Mouse (Mus musculus) gastrocnemius, postnatal 14 days (tissue): Measurements from ENCODE around the gene Krt8. TPM values are rescaled to one million over a fixed set of nuclear protein-coding genes. Genes with fewer than 3 reads are reported as not detected.
A peak's percentile ranks its signal among the peaks of the same experiment; 100 is the strongest.

Source experiments
- DNase-seq: peaks from one replicate; pipeline ENCODE4 v3.0.0; 2021; ENCODE audit warnings: mixed read lengths
- intact Hi-C: fragments of 180-260 bp; cut with DNase I; formaldehyde crosslinking; loops from one replicate; pipeline ENCODE4 v1.15.1; 2025; ENCODE audit warnings: low total_unique reads
- total RNA-seq, 2 experiments: library from RNA; stranded (reverse); gene quantifications; 2 replicates each; pipeline ENCODE4 v1.2.3; 2021

The Krt8 gene
- total RNA-seq, 2 experiments from 2014 or later, result 0.49 to 0.92 TPM

DNA sequence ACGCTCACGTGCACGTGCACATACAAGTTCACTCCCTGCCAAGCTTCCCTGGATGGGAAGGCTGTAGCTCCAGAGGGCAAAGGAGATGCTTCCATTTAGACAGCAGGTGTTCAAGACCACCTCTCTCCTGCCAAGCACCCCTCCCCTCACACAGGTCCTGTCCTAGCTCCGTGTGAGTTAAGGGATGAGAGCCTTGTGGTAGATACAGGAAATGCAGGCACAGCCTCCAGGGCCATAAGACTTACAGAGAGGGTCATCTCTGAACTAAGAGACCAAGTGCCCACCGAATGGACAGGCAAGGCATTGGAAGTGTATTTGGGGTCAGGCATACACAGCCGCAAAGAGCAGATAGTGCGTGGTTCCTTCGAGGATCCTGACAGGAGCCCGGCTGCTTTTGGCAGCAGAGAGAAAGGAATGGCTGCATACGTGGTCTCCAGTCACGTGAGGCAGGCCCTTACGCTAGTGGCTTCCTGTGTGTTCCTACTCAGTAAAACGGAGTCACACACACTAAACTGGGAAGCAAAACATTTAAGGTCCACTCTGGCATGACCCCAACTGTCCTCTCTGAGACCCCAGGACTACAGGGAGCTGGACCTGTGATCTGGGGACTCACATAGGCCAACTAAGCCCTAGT lies 20.9 kb downstream of the Krt8 start:
- no peak for DNase-seq
- intact Hi-C loops, result no loop called here

DNA sequence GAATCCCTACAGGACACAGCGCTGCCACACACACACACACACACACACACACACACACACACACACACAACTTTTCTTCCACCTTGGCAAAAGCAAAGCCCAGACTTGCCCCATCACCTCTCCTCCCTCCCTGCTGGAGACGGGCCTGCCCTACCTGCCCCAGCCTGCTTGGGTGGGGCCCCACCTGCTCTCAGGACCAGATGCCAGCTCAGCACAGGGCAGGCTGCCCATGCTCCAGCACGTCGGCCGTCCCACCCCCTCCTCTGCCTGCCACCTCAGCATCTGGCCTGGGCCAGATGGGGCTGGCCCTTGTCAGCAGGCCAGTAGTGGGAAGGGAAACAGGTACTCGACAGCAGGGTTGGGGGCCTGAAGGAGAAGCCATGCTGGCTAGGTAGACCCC lies 23.4 kb downstream of the Krt8 start:
- intact Hi-C loops, result no loop called here
- peak; percentile 47 for DNase-seq

DNA sequence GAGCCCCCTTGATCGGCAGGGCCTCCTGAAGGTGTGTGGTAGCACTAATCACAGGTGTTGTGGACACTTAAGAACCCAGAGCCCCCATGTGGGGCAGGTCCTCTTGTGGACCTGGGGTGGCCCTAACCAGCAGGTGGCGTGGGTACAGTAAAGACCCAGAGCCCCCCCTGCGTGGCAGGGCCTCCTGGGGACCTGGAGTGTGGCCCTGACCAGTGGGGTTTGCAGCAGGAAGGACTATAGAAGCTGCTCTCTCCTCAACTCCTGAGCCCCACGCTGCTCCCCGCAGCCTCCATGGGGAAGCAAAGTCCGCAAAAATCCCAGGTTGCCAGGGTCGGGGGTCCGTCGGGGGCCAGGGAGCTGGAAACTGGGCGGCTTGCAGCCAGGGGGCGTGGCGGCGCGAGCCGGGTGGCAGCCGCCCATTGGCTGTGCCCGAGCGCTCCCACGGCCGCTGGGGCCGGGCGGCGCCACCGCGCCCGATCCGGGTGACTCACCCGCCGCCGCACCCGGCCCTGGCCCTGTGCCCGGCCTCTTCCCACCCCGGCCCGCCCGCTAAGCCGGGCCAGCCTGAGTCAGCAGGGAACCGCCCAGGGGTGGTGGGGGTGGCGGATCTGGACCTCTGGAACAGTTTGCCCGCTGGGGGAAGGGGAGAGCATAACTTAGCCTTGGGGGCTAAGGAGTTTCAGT lies 27.1 kb downstream of the Krt8 start:
- intact Hi-C loops, result no loop called here

DNA sequence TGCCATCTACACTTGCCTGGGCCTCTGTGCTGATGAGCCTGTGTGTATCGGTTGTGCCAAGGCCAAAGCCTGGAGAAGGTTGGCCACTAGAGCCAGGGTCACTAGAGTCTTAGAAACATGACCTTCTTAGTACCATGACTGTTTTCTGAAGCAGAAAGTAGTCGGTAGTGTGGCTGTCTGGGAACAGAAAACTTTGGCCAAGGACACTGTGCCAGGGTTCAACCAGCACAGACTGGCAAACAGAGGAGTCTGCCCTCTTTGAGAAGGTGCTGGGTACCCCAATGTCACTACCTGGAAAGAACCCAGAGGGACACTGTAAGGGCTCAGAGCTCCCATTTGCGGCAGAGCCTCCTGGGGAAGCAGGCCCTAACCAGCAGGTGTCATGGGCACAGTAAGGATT lies 27.6 kb downstream of the Krt8 start:
- no peak for DNase-seq
- intact Hi-C loops, result no loop called here

More for the DNA sequence above, 27.1 kb downstream of the Krt8 start:
- peak; percentile 96 for DNase-seq

DNA sequence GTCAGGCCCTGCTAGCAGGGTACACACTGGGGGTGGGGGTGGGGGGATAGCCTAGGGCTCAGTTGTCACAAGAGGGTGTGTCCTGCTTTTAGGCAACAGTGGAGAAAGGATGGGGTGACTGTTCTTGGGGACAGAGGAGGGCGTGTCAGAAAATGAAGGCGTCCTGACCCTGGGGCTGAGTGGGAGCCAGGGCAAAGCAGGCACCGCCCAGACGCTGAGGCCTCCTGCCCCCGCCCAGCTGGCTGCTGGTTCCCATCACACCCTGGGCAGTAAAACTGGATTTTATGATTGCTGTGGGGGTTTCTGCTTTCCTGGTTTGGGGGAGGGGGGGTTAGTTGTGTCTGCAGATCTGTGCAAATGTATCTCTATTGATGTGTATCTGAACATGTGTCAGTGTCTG lies 28.3 kb downstream of the Krt8 start:
- DNase-seq, result peak; percentile 78
- intact Hi-C loops, result no loop called here

DNA sequence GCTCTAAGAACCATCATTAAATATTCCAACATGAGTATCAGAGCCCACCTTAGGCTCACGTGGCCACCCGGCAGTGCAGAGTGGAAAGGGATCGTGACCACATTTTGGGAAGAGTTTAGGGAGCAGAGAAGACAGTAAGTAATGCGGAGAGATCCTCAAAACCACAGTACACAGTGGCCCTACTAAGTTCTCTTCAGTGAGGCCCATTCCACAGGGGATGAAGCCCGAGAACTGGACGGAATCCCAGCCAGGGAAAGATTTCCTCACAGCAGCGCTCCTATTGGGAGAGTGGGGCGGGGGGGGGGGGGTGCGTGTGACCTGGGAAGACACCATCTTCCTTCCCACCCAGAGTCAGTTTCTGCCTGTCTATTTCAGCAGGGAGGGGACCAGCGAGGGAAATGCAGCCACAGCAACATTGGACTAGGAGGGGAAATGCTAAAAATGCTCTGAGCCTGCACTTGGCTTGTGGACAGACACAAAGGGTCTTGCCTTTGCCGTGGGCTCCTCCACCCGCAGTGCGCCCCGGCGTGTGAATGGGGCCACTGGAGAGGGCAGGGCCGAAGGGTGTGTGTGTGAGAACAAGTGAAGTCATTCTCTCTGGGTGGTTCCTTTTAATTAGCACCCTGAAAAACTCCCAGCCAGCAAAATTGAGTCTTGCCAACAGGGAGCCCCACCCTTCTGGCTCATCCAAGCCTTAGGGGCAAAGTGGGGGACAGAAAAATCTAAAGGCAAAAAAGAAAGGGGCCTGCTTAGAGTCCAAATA lies 30.0 kb downstream of the Krt8 start:
- intact Hi-C loops, result loop anchor here (5.0 kb wide), 1 partner anchor 452 kb away; no protein-coding TSS in a partner anchor
- DNase-seq, result peak; percentile 40

DNA sequence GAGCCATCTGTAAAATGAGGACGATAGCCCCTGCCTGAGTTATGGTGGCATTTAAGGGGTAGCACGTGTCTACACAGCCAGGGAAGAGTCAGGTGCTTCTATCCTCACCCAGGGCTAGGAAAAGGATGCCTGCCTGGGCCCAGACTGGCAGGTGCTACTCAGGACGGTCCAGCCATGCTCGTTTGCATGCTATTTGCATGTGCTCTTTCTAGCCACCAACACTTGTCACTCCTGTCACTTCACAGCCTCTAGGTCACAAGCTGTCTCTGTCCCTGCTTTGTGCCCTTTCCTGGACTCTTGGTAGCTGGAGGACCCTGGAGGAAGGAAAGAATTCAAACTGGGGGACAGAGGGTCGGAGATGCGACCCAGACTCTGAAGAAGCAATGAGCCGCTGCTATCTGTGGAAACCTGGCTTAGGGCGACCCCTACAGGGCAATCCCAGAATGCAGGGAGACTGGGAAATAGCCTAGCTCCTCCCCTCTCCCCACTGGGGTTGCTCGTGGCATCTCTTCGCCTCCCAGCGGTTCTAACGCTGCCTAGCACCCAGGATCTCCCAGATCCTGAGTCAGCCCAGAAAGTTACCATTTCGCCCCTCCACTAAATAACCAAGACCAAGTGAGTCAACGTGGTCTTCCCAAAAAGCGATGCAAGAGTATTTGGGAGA lies 30.7 kb downstream of the Krt8 start:
- intact Hi-C loops, result loop anchor here (2.0 to 5.0 kb wide), 2 partner anchors 199 to 451 kb away; no protein-coding TSS in a partner anchor
- DNase-seq, result peak; percentile 91

DNA sequence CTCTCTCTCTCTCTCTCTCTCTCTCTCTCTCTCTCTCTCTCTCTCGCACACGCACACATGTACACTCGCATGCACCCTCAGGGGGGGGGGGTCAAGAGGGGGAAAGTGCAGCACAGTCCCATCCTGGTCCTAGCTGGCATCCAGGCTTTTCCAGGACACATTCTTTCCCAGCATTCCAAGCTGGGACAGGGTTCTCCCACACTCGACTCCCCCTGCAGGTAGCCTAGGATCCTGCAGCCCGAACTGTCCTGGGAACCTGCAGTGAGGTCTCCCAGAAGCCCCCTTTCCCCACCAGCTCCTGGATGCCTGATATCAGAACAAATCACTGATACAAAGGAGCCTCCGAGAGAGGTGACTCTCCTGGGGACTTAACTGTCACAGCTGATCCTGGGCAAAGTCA lies 33.7 kb downstream of the Krt8 start:
- peak; percentile 59 for DNase-seq
- intact Hi-C loops, result loop anchor here (5.0 kb wide), 1 partner anchor 448 kb away; no protein-coding TSS in a partner anchor

DNA sequence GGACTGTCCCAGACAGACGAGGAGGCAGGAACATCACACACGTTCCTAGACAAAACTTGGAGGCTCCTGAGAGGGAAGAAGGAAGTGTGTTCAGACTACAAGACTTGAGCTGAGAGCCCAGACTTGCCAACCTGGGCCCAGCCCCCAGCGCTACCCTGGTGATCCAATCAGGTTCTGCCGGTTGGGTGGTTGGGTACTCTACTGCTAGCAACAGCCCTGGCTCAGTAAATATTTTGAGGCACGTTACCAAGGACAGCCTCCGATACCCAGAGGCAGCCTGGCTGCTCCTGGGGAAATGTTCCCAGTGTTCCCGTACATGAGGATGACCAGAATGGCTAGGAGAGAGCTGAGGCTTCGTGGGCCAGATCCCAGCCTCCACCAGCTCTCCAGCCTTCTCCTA lies 37.5 kb downstream of the Krt8 start:
- DNase-seq, result no peak
- intact Hi-C loops, result no loop called here

DNA sequence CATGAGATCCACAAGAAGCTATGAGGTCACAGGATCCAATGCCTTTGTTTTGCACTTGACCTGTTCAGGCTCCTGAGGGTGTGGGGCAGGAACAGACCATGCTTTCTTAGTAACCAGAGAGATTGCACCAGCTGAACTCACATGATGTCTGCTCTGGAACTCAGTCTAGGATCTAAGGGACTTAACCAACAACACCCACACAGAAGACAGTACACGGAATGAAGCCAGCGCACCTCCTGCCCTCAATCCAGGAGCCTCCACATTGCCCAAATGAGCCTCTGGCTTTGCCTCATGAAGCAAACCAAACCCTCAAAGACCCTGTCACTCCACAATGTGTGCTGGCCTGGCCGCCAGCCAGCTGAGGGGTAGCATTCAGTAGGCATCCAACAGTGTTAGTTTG lies 45.4 kb downstream of the Krt8 start:
- intact Hi-C loops, result no loop called here

DNA sequence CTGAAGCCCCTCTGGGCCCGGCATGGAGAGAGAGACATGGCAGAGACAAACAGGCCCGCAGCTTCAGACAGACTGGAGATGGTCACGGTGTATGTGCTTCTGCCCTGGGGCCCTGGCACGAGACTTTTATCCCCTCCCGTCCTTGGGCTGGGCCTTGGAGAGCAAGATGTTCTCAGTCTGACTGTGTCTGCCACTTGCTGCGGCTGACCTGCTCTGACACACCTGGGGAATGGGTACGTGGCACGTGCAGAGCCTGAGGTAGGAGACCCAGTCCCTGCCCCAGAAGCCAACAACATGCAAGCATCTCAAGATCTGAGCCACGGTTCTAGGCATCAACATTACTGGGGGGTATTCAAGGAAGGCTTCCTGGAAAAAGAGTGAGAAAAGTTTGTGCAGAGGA lies 50.1 kb downstream of the Krt8 start, which contains the start of gene Krt78:
TSS of gene Krt78 (minus strand) at position 101 of the 400 bp plus-strand sequence.
- intact Hi-C loops, result no loop called here
- DNase-seq, result no peak

More for the DNA sequence above, 45.4 kb downstream of the Krt8 start:
- no peak for DNase-seq

DNA sequence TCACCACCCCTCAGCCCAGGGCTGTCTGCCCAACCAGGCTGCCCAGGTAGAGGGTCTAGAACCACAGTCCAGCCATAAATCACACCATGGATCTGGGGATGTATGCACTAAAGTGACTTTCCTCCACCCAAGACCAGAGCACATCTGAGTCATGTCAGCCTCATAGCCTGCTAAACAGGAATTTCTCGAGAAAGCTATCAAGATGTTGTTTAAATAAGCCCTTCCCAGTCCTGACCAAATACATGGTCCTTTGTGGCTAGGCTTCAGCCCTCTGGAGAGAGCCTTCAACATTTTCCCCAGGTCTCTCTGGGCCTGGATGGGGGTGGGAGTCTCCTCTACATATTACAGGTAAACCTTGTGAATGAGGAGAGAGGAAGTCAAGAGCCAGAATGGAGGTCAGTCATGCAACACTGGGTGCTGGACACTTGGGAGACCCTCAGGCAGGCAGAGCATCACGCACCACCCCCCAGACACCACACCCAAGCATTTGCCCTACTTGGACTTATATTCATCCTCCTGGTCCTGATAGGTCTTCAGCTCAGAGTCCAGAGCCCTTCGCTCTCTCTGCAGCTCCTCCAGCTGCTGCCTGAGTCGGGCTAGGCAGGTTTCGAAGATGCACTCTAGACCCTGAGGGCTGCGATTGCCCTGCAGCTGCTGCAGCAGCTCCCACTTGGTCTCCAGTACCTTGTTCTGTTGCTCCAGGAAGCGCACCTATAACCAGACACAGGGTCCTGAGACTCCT lies 51.4 kb downstream of the Krt8 start:
- DNase-seq, result no peak
- intact Hi-C loops, result no loop called here

Other genes with a start within 250 kb of the Krt8 start
- not detected for gene Krt72, start 218.0 kb downstream of the Krt8 start, total RNA-seq
- not detected for gene Krt73, start 202.1 kb downstream of the Krt8 start, total RNA-seq
- gene Krt2, start 186.3 kb downstream of the Krt8 start, total RNA-seq, result not detected
- gene Krt1, start 153.7 kb downstream of the Krt8 start, total RNA-seq, result not detected
- not detected for gene Krt77, start 134.8 kb downstream of the Krt8 start, total RNA-seq
- gene Krt76, start 111.6 kb downstream of the Krt8 start, total RNA-seq, result not detected
- under 1 TPM in 1 of 2 experiments, not detected in 1; 0.16 TPM for gene Krt4, start 79.7 kb downstream of the Krt8 start, total RNA-seq
- gene Krt79, start 64.2 kb downstream of the Krt8 start, total RNA-seq, result not detected
- not detected for gene Krt78, start 50.2 kb downstream of the Krt8 start, total RNA-seq
- 1 to 10 TPM in 1 of 2 experiments, under 1 TPM in 1; 0.42 to 1.6 TPM for gene Krt18, start 23.7 kb upstream of the Krt8 start, total RNA-seq
- 100 to 1,000 TPM; 130 to 139 TPM for gene Eif4b, start 69.3 kb upstream of the Krt8 start, total RNA-seq
- 10 to 100 TPM; 29.8 to 45.6 TPM for gene Tns2, start 95.9 kb upstream of the Krt8 start, total RNA-seq
- 10 to 100 TPM; 10.0 to 12.0 TPM for gene Spryd3, start 131.8 kb upstream of the Krt8 start, total RNA-seq
- 10 to 100 TPM; 65.6 to 80.6 TPM for gene Igfbp6, start 139.9 kb upstream of the Krt8 start, total RNA-seq
- gene Soat2, start 146.0 kb upstream of the Krt8 start, total RNA-seq, result under 1 TPM in 1 of 2 experiments, not detected in 1; 0.13 TPM
- 10 to 100 TPM; 27.6 to 30.5 TPM for gene Zfp740, start 198.8 kb upstream of the Krt8 start, total RNA-seq
- gene Csad, start 200.2 kb upstream of the Krt8 start, total RNA-seq, result 10 to 100 TPM; 14.1 to 15.6 TPM
- gene Itgb7, start 227.5 kb upstream of the Krt8 start, total RNA-seq, result 1 to 10 TPM; 1.0 to 1.1 TPM